Mouse (Mus musculus): ENCODE results near the gene Gm2115.

- TF ChIP-seq EP300 (IDR thresholded peaks at IDR 0.05; ENCODE audit: insufficient read depth, low read depth, low read length) (no peak), POLR2A (IDR thresholded peaks at IDR 0.05; ENCODE audit: insufficient read depth, low read depth, low read length) (no peak), CTCF (IDR thresholded peaks at IDR 0.05) (no peak)
These were observed 26.5 kb downstream of the Gm2115 start for GRCm38 (mm10) chr7:84555294-84555693.
